Mouse (Mus musculus) bone marrow, adult 2 months (tissue): ENCODE measurements around the gene Gcnt1.

Experiments
- CTCF ChIP-seq: fragments of 200-500 bp; IDR thresholded peaks from 2 replicates; pipeline ENCODE4 v1.5.1; 2011; ENCODE audit warnings: low read length, control low read depth; ENCODE audit not compliant: control insufficient read depth, insufficient read depth
- POLR2A ChIP-seq: fragments of 200-500 bp; IDR thresholded peaks from 2 replicates; pipeline ENCODE4 v1.6.1; 2011; ENCODE audit warnings: low read depth, mild to moderate bottlenecking, control low read depth, low read length, borderline replicate concordance; ENCODE audit not compliant: control insufficient read depth

GRCm38 (mm10) chr19:17311031-17311430 is 61.6 kb downstream of the Gcnt1 start:
- TF ChIP-seq CTCF (no peak), POLR2A (no peak)
